Mouse (Mus musculus) liver, embryonic 13.5 days (tissue): ENCODE measurements around the gene D630003M21Rik. TPM values are rescaled to one million over a fixed set of nuclear protein-coding genes. Genes with fewer than 3 reads are reported as not detected.

Experiments
- ATAC-seq: fragments of 200-750 bp; cut with Nextera tagmentation; 2 replicates; pipeline ENCODE4 v1.8.0; 2017; ENCODE audit warnings: low read depth, mild to moderate bottlenecking, moderate number of reproducible peaks, moderate library complexity
- DNase-seq: peaks from one replicate; pipeline ENCODE4 v3.0.0; 2022
- H3K27ac ChIP-seq: fragments of 300-500 bp; sonication (generic); 2 replicates; pipeline ENCODE4 v1.5.1; 2015; ENCODE audit warnings: moderate library complexity, mild to moderate bottlenecking, inconsistent platforms
- H3K27me3 ChIP-seq: fragments of 300-500 bp; sonication (generic); 2 replicates; pipeline ENCODE4 v1.6.1; 2015; ENCODE audit warnings: mild to moderate bottlenecking, inconsistent platforms
- H3K36me3 ChIP-seq: fragments of 300-500 bp; sonication (generic); 2 replicates; pipeline ENCODE4 v1.6.1; 2015; ENCODE audit warnings: mild to moderate bottlenecking, inconsistent platforms
- H3K4me1 ChIP-seq: fragments of 300-500 bp; sonication (generic); replicated peaks from 2 replicates; pipeline ENCODE4 v1.6.1; 2015; ENCODE audit warnings: inconsistent platforms
- H3K4me2 ChIP-seq: fragments of 300-500 bp; sonication (generic); 2 replicates; pipeline ENCODE4 v1.6.1; 2015; ENCODE audit warnings: inconsistent platforms, mild to moderate bottlenecking, moderate library complexity
- H3K4me3 ChIP-seq: fragments of 300-500 bp; sonication (generic); replicated peaks from 2 replicates; pipeline ENCODE4 v1.5.1; 2015; ENCODE audit warnings: mild to moderate bottlenecking, inconsistent platforms
- H3K9ac ChIP-seq: fragments of 300-500 bp; sonication (generic); 2 replicates; pipeline ENCODE4 v1.6.1; 2015; ENCODE audit warnings: mild to moderate bottlenecking, inconsistent platforms
- H3K9me3 ChIP-seq: fragments of 300-500 bp; sonication (generic); replicated peaks from 2 replicates; pipeline ENCODE4 v1.6.1; 2016; ENCODE audit warnings: inconsistent platforms
- WGBS: fragments of 180-500 bp; shearing (Covaris S2); methylation state at CpG from one replicate; pipeline ENCODE4 v1.1.7; 2015; ENCODE audit not compliant: insufficient replicate concordance; 5-methylcytosine and 5-hydroxymethylcytosine counted together
- polyA plus RNA-seq: library from polyadenylated mRNA; unstranded; fragments of >200 nt; fragmentation: Nextera tagmentation; extraction: Ambion mirVana; gene quantifications from 2 replicates; pipeline ENCODE4 v1.2.1, GENCODE M21; 2015

D630003M21Rik gene
- polyA plus RNA-seq, 1 experiment from 2014 or later = 0.47 TPM

DNA sequence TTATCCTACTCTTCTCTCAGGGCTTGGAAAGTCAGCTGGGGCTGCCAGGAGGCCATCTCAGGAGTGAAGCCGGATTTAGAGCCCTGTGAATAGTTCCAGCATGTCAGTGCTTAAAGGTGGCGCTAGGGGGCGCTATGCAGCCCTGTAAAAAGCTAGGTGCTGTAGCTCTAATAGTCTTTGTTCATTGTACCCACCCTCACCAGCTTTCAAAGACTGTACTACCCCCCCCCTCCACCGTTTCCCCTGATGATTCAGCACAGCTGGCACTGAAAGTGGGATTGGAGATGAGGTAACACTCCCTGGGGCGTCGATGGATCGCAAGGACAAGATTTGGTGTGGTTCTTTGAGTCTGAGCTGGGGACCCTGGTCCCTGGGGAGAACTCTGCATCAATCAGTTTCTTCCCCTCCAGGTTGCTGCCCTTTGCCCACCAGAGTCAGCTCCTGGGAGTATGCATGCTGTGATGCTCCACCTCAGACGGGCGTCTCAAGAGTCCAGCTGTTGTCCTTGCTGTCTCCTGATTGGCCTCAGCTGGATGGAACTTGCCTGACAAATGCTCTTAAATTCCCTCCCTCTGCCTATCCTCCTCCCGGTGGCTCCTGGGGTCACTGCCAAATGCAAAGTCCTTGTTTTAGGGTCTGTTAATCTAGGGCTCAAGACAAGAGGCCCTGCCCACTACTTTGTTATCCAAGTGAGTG, 33.9 kb downstream of the D630003M21Rik start:
- no peak overlapping the region for H3K4me3 ChIP-seq
- H3K9me3 ChIP-seq = no peaks in the 10 kb centered on the region
- WGBS = 29% methylated on average over 10 of the region's 10 CpGs
- peaks cover 5% of the 10 kb centered on the region; the same call in 1 of the 2 replicates for H3K27me3 ChIP-seq
- H3K4me1 ChIP-seq = peaks cover 12% of the 10 kb centered on the region
- no peak overlapping the region for H3K27ac ChIP-seq
- H3K9ac ChIP-seq = no peak overlapping the region
- no peaks in the 10 kb centered on the region for H3K36me3 ChIP-seq
- ATAC-seq (no peak), DNase-seq (no peak)
- H3K4me2 ChIP-seq = no peak overlapping the region

GRCm38 (mm10) chr2:158193611-158194336, 35.2 kb downstream of the D630003M21Rik start:
- no peak for ATAC-seq
- Histone ChIP-seq H3K27ac (no peak overlapping the region), H3K9me3 (no peaks in the 10 kb centered on the region), H3K4me3 (no peak overlapping the region), H3K9ac (no peak overlapping the region), H3K36me3 (no peaks in the 10 kb centered on the region), H3K4me2 (no peak overlapping the region), H3K4me1 (peaks cover 12% of the 10 kb centered on the region), H3K27me3 (peaks cover 3% of the 10 kb centered on the region; the same call in 1 of the 2 replicates)
- DNase-seq = no peak
- 52% methylated on average over 10 of the region's 10 CpGs for WGBS

DNA sequence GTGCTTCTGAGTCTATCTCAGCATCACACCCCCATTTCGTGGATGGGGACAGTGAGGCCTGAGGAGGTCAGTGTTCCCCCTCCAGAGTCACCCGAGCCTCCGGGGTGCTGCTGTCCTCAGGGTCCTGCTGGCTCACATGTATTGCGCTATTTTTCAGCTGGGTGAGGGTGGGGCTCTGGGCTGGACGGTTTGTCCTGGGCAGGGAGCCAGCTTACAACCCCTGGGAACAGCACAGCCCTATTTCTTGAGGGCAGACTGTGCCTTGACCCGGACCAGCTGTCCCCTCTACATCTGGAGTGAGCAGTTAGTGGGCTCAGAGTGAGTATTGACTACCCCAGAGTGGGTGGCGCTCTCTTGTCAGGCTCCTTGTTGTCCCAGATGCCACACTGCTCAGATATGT, 37.9 kb downstream of the D630003M21Rik start:
- no peak overlapping the region for H3K9ac ChIP-seq
- H3K27me3 ChIP-seq = no peaks in the 10 kb centered on the region; the same call in 1 of the 2 replicates
- ATAC-seq (no peak), DNase-seq (no peak)
- no peak overlapping the region for H3K27ac ChIP-seq
- WGBS = 58% methylated on average over 7 of the region's 7 CpGs
- no peak overlapping the region for H3K4me3 ChIP-seq
- H3K9me3 ChIP-seq = no peaks in the 10 kb centered on the region
- H3K36me3 ChIP-seq = no peaks in the 10 kb centered on the region
- peaks cover 12% of the 10 kb centered on the region for H3K4me1 ChIP-seq
- no peak overlapping the region for H3K4me2 ChIP-seq

- Histone ChIP-seq H3K9ac (no peak overlapping the region), H3K27ac (no peak overlapping the region), H3K4me1 (peaks cover 12% of the 10 kb centered on the region), H3K9me3 (no peaks in the 10 kb centered on the region), H3K4me3 (no peak overlapping the region), H3K4me2 (no peak overlapping the region), H3K27me3 (no peaks in the 10 kb centered on the region), H3K36me3 (no peaks in the 10 kb centered on the region)
- DNase-seq (no peak), ATAC-seq (no peak)
- 50% methylated on average over 11 of the region's 11 CpGs for WGBS
Observed at GRCm38 (mm10) chr2:158189451-158189850, 39.6 kb downstream of the D630003M21Rik start.

DNA sequence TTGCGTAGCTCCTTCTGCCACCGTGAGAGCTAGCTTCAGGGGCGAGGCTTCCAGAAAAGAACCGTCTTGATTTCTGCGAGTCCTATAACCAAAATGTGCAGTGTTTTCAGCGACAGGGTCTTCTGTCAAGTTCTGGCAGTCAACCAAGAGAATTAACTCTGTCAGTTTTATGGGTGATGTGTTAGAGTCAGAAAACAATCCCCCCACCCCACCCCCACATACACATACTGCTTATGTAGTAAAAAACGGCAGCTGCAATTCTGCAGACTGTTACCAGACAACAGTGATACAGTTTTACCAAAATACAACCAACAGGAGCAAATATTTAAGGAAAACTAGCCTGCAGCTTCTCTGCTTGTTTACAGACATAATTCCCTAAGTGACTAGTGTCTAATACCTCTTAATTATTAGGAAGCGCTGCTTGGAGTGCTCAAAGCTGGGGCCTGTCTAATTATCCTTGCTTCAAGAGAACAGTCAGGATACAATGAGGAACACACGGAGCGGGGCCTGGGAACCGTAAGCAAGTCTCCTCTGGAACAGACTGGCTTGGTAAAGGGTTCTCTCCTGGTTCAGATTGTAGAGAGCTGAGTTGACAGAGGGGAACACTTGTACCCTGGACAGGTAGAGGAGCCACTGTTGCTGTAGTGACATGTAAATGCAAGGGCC, 42.7 kb downstream of the D630003M21Rik start:
- Histone ChIP-seq H3K4me2 (no peak overlapping the region), H3K9ac (no peak overlapping the region), H3K4me1 (0 out of 2 replicates have a peak, but pooled peaks cover 3% of the 10 kb centered on the region), H3K27me3 (no peaks in the 10 kb centered on the region), H3K9me3 (no peaks in the 10 kb centered on the region), H3K27ac (no peak overlapping the region), H3K36me3 (no peaks in the 10 kb centered on the region), H3K4me3 (no peak overlapping the region)
- ATAC-seq = no peak
- no peak for DNase-seq
- WGBS = 65% methylated on average over 11 of the region's 11 CpGs

GRCm38 (mm10) chr2:158183266-158183665, 45.8 kb downstream of the D630003M21Rik start:
- no peaks in the 10 kb centered on the region for H3K9me3 ChIP-seq
- DNase-seq = no peak
- no peak overlapping the region for H3K9ac ChIP-seq
- H3K4me2 ChIP-seq = no peak overlapping the region
- no peaks in the 10 kb centered on the region for H3K36me3 ChIP-seq
- WGBS = 75% methylated on average over 8 of the region's 8 CpGs
- no peak overlapping the region for H3K27ac ChIP-seq
- peaks cover 5% of the 10 kb centered on the region for H3K27me3 ChIP-seq
- ATAC-seq = no peak
- no peak overlapping the region for H3K4me3 ChIP-seq
- peaks cover 21% of the 10 kb centered on the region for H3K4me1 ChIP-seq

DNA sequence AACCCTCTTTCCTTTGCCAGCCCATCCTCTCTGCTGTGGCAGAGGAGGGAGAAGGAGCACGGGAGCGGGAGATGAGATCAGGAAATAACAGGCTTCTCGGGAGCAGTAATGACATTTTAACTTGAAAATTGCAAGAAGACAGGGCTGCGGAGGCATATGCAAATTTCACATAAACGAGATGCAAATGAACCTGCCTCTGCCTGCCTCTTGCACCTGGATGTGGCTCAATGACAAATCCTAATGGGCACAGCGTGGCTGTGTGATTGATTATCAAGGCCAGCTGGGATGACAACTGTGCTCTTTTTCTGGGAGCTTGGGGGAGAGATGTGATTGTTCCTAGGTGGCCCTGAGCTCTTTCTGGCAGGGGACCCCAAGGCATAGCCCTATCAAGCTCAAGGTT, 47.1 kb downstream of the D630003M21Rik start:
- Histone ChIP-seq H3K4me3 (no peak overlapping the region), H3K36me3 (no peaks in the 10 kb centered on the region), H3K4me2 (no peak overlapping the region), H3K27ac (no peak overlapping the region), H3K27me3 (peaks cover 12% of the 10 kb centered on the region), H3K9ac (no peak overlapping the region), H3K4me1 (peaks cover 23% of the 10 kb centered on the region), H3K9me3 (no peaks in the 10 kb centered on the region)
- ATAC-seq (no peak), DNase-seq (no peak)
- WGBS = 59% methylated on average over 6 of the region's 6 CpGs

- DNase-seq (peak; percentile 39), ATAC-seq (no peak)
- 28% methylated on average over 9 of the region's 9 CpGs for WGBS
- Histone ChIP-seq H3K27me3 (peaks cover 24% of the 10 kb centered on the region), H3K9me3 (no peaks in the 10 kb centered on the region), H3K9ac (no peak overlapping the region), H3K27ac (no peak overlapping the region), H3K4me1 (peaks cover 34% of the 10 kb centered on the region), H3K4me2 (no peak overlapping the region), H3K36me3 (no peaks in the 10 kb centered on the region), H3K4me3 (no peak overlapping the region)
Observed at GRCm38 (mm10) chr2:158180797-158181196, 48.2 kb downstream of the D630003M21Rik start.

- Histone ChIP-seq H3K9ac (0 out of 2 replicates have a peak overlapping the region, but pooled peaks have one; percentile 5), H3K4me2 (peak overlapping the region; percentile 56), H3K9me3 (no peaks in the 10 kb centered on the region), H3K36me3 (no peaks in the 10 kb centered on the region), H3K4me3 (peak overlapping the region; percentile 35), H3K27ac (no peak overlapping the region), H3K4me1 (peaks cover 47% of the 10 kb centered on the region), H3K27me3 (peaks cover 36% of the 10 kb centered on the region)
- DNase-seq = no peak
- ATAC-seq = no peak
- 27% methylated on average over 18 of the region's 18 CpGs for WGBS
Observed at GRCm38 (mm10) chr2:158179370-158180111, 49.5 kb downstream of the D630003M21Rik start.

DNA sequence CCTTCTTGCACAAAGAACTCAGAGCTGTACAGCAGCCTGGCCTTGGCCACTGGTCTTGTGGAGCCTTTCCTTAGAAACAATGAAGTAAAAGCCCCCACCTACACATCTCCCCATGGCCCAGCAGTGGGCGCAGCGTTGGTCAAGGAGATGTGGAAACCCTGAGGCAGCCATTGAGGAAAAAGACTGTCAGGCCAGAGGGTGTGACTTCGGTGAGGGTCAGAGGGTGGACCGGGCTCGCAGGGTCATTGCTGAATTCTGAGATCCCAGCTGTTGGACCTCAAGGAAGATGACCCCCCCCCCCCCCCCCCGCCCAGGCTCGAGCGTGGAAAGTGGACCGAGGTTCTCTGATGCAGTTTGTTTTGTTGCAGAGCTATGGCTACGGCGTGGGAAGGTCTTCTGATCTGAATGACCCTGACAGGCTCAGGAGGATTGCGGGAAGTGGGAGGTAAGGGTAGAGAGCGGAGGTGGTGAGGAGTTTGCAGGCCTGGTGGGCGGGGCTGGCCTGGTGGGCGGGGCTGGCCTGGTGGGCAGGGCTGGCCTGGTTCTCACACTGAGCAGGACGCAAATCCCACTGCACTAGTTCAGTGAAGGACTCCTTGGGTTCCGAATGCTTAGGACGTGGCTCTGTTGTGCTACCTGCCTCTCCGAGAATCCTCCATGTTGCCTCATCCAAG, 50.2 kb downstream of the D630003M21Rik start:
- Histone ChIP-seq H3K36me3 (no peaks in the 10 kb centered on the region), H3K27ac (no peak overlapping the region), H3K4me3 (peak overlapping the region; percentile 35), H3K27me3 (peaks cover 43% of the 10 kb centered on the region), H3K9me3 (no peaks in the 10 kb centered on the region), H3K4me1 (peaks cover 54% of the 10 kb centered on the region), H3K9ac (0 out of 2 replicates have a peak overlapping the region, but pooled peaks have one; percentile 5), H3K4me2 (peak overlapping the region; percentile 56)
- DNase-seq = no peak
- 12% methylated on average over 19 of the region's 19 CpGs for WGBS
- ATAC-seq = peak; percentile 60
